Mouse (Mus musculus) limb, embryonic 10.5 days (tissue): Measurements from ENCODE around the gene Asic2. TPM values are rescaled to one million over a fixed set of nuclear protein-coding genes. Genes with fewer than 3 reads are reported as not detected.

Source experiments
- DNase-seq: peaks from one replicate; pipeline ENCODE4 v3.0.0-alpha.2; 2017; ENCODE audit warnings: low spot score
- H3K27ac ChIP-seq: fragments of 300-500 bp; sonication (generic); 2 replicates; pipeline ENCODE4 v1.5.1; 2016; ENCODE audit warnings: mild to moderate bottlenecking
- H3K27me3 ChIP-seq: fragments of 300-500 bp; sonication (generic); 2 replicates; pipeline ENCODE4 v1.6.1; 2016; ENCODE audit warnings: low read depth, mild to moderate bottlenecking; ENCODE audit not compliant: poor library complexity, severe bottlenecking
- H3K36me3 ChIP-seq: fragments of 300-500 bp; sonication (generic); 2 replicates; pipeline ENCODE4 v1.6.1; 2016; ENCODE audit warnings: mild to moderate bottlenecking, moderate library complexity
- H3K4me1 ChIP-seq: fragments of 300-500 bp; sonication (generic); 2 replicates; pipeline ENCODE4 v1.6.1; 2016
- H3K4me3 ChIP-seq: fragments of 300-500 bp; sonication (generic); 2 replicates; pipeline ENCODE4 v1.5.1; 2016; ENCODE audit warnings: mild to moderate bottlenecking, moderate library complexity
- H3K9me3 ChIP-seq: fragments of 300-500 bp; sonication (generic); replicated peaks from 2 replicates; pipeline ENCODE4 v1.6.1; 2016; ENCODE audit warnings: mild to moderate bottlenecking
- WGBS: fragments of 180-500 bp; shearing (Covaris S2); methylation state at CpG from one replicate; pipeline ENCODE4 v1.1.7; 2016; 5-methylcytosine and 5-hydroxymethylcytosine counted together
- polyA plus RNA-seq: library from polyadenylated mRNA; unstranded; fragments of >200 nt; fragmentation: Nextera tagmentation; extraction: Ambion mirVana; gene quantifications from 2 replicates; pipeline ENCODE4 v1.2.1, GENCODE M21; 2016

The Asic2 gene
- polyA plus RNA-seq, 1 experiment from 2014 or later: 1.1 TPM

DNA sequence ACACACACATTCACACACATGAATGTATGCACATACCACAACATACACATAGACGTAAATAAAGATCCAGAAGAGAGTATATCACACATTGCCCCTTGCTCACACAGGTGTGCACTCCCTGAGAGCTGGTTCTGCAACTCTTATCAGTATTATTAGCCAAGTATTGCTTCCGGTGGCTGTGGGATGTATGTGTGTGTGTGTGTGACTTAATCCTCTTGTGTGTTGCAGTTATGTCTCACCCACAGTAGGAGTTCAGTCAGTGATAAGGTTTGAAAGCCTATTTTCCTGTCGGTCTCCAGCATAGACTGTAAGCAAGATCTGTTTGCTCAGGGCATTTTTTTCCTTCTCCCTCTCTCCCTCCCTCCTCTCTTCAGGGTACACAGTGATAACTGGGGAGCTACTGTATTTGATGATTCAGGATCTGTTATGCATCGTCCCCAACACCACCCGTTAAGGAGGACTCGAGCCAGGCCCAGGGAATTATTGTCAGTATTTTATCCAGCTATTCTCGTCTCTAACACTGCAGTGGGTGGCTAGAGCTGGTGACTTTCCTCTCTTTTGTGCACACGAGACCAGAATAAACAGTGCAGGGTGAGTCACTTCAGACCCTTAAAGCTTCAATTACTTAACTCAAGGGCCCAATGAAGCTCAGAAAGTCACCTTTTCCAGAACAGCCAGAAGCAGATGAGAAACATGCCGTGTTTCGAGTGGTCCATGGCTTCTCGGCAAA is 888.0 kb downstream of the Asic2 start:
- 80% methylated on average over 11 of the region's 11 CpGs for WGBS

GRCm38 (mm10) chr11:81079237-81079636 is 889.0 kb downstream of the Asic2 start:
- Histone ChIP-seq H3K27ac (no peak overlapping the region), H3K9me3 (no peaks in the 10 kb centered on the region), H3K4me3 (no peak overlapping the region), H3K36me3 (no peaks in the 10 kb centered on the region), H3K4me1 (no peaks in the 10 kb centered on the region), H3K27me3 (no peaks in the 10 kb centered on the region)
- DNase-seq: no peak
- WGBS: 82% methylated on average over 3 of the region's 3 CpGs

More for the DNA sequence above, 888.0 kb downstream of the Asic2 start:
- H3K4me3 ChIP-seq: no peak overlapping the region
- DNase-seq: no peak
- no peaks in the 10 kb centered on the region for H3K9me3 ChIP-seq
- no peaks in the 10 kb centered on the region for H3K36me3 ChIP-seq
- H3K27me3 ChIP-seq: no peaks in the 10 kb centered on the region
- no peak overlapping the region for H3K27ac ChIP-seq
- no peaks in the 10 kb centered on the region for H3K4me1 ChIP-seq

- no peak for DNase-seq
- no peaks in the 10 kb centered on the region for H3K4me1 ChIP-seq
- WGBS: 97% methylated on average over 4 of the region's 4 CpGs
- H3K4me3 ChIP-seq: no peak overlapping the region
- H3K27ac ChIP-seq: no peak overlapping the region
- no peaks in the 10 kb centered on the region for H3K9me3 ChIP-seq
- no peaks in the 10 kb centered on the region for H3K27me3 ChIP-seq
- no peaks in the 10 kb centered on the region for H3K36me3 ChIP-seq
Measured at GRCm38 (mm10) chr11:81071836-81072235, 896.4 kb downstream of the Asic2 start.

GRCm38 (mm10) chr11:81065386-81065785 is 902.9 kb downstream of the Asic2 start:
- Histone ChIP-seq H3K9me3 (no peaks in the 10 kb centered on the region), H3K4me3 (no peak overlapping the region), H3K27me3 (no peaks in the 10 kb centered on the region), H3K36me3 (no peaks in the 10 kb centered on the region), H3K27ac (no peak overlapping the region), H3K4me1 (no peaks in the 10 kb centered on the region)
- 90% methylated on average over 11 of the region's 11 CpGs for WGBS
- DNase-seq: no peak

DNA sequence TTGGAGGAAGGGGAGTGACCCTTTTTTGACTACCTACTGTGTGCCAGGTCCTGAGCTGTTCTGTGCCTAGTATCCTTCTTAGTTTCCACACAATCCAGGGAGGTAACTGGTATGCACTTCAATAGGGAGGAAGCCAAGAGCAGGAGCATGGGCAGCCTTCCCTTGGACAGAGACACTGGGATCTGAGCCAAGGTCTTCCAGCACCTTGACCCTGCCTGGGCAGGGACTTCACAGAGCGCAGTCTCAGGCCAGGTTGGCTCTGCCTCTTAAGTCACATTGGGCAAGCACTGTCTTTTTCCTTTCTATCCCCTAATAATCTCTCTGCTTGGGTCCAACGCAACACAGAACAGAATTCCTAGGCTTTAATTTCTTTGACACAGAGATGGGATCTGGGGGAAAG is 904.3 kb downstream of the Asic2 start:
- H3K27me3 ChIP-seq: no peaks in the 10 kb centered on the region
- no peak overlapping the region for H3K4me3 ChIP-seq
- no peaks in the 10 kb centered on the region for H3K4me1 ChIP-seq
- H3K27ac ChIP-seq: no peak overlapping the region
- H3K9me3 ChIP-seq: no peaks in the 10 kb centered on the region
- 93% methylated on average over 2 of the region's 2 CpGs for WGBS
- no peak for DNase-seq
- no peaks in the 10 kb centered on the region for H3K36me3 ChIP-seq

GRCm38 (mm10) chr11:81060077-81060476 is 908.2 kb downstream of the Asic2 start:
- no peaks in the 10 kb centered on the region for H3K9me3 ChIP-seq
- peaks cover 7% of the 10 kb centered on the region; the same call in 1 of the 2 replicates for H3K4me1 ChIP-seq
- H3K4me3 ChIP-seq: no peak overlapping the region
- H3K36me3 ChIP-seq: no peaks in the 10 kb centered on the region
- no peaks in the 10 kb centered on the region for H3K27me3 ChIP-seq
- H3K27ac ChIP-seq: no peak overlapping the region
- DNase-seq: no peak
- WGBS: 83% methylated on average over 2 of the region's 2 CpGs

- no peaks in the 10 kb centered on the region for H3K27me3 ChIP-seq
- DNase-seq: no peak
- no peaks in the 10 kb centered on the region for H3K36me3 ChIP-seq
- no peaks in the 10 kb centered on the region for H3K9me3 ChIP-seq
- 90% methylated on average over 9 of the region's 9 CpGs for WGBS
- H3K27ac ChIP-seq: no peak overlapping the region
- H3K4me3 ChIP-seq: no peak overlapping the region
- H3K4me1 ChIP-seq: peaks cover 7% of the 10 kb centered on the region; the same call in 1 of the 2 replicates
Measured at GRCm38 (mm10) chr11:81059546-81059945, 908.7 kb downstream of the Asic2 start.

DNA sequence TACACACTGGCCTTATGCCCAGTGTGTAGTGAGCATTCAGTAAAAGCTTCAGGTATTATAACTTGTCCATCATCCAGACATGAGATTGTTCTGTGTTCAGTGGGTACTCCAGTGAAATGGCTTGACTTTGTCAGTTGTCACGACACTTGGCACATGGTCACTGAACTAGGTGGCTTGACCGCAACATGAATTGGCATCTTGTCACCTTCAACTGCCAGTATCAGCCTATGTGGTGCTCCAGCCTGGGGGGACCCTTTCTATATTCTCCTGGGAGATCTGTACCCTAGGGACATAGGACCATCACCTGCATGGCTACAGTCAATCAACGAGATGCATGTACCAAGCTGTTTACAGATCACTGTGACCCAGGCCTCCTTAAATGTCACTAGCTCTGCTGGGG is 910.8 kb downstream of the Asic2 start:
- 91% methylated on average over 3 of the region's 3 CpGs for WGBS
- Histone ChIP-seq H3K4me3 (no peak overlapping the region), H3K9me3 (no peaks in the 10 kb centered on the region), H3K36me3 (no peaks in the 10 kb centered on the region), H3K4me1 (peaks cover 7% of the 10 kb centered on the region; the same call in 1 of the 2 replicates), H3K27ac (no peak overlapping the region), H3K27me3 (no peaks in the 10 kb centered on the region)
- DNase-seq: no peak

GRCm38 (mm10) chr11:81056776-81057175 is 911.5 kb downstream of the Asic2 start:
- peaks cover 7% of the 10 kb centered on the region; the same call in 1 of the 2 replicates for H3K4me1 ChIP-seq
- H3K27me3 ChIP-seq: no peaks in the 10 kb centered on the region
- 92% methylated on average over 9 of the region's 9 CpGs for WGBS
- no peak overlapping the region for H3K4me3 ChIP-seq
- DNase-seq: no peak
- no peaks in the 10 kb centered on the region for H3K9me3 ChIP-seq
- H3K36me3 ChIP-seq: no peaks in the 10 kb centered on the region
- no peak overlapping the region for H3K27ac ChIP-seq

DNA sequence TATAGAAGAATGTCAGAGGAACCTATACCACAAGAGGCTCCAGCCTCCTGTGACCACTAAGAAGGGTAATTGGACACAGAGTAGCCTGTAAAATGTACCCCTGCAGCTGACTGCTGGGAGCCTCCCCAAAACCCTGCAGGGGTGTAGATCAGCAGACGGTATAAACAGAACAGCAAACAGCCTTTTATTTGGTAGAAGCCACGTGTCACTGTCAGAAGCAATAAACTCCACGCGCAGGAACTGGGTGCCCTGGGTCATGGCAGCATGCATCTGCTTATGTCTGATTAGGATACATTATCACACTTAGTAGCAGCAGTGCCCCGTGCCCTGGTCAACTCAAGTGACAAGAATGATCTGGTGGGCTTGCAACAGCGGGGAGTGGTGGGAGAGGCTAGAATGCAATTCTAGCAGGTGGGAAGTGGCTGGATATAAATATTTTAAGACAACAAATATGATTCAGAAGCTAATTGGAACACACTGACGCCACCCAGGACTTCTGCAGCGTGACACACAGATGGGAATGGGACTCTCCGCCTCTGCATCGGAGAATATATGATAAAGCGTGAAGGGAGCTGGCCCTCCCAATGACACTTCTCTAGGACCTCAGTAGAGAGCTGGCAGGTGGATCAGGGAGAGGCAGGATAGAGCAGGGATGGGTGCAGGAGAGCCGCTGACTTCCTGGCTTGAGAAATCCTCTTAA is 912.7 kb downstream of the Asic2 start:
- Histone ChIP-seq H3K36me3 (no peaks in the 10 kb centered on the region), H3K27ac (no peak overlapping the region), H3K9me3 (no peaks in the 10 kb centered on the region), H3K4me3 (no peak overlapping the region), H3K4me1 (peaks cover 7% of the 10 kb centered on the region; the same call in 1 of the 2 replicates), H3K27me3 (no peaks in the 10 kb centered on the region)
- no peak for DNase-seq
- 82% methylated on average over 12 of the region's 12 CpGs for WGBS

- no peak overlapping the region for H3K4me3 ChIP-seq
- DNase-seq: no peak
- H3K9me3 ChIP-seq: no peaks in the 10 kb centered on the region
- WGBS: 87% methylated on average over 8 of the region's 8 CpGs
- no peaks in the 10 kb centered on the region for H3K27me3 ChIP-seq
- peaks cover 7% of the 10 kb centered on the region; the same call in 1 of the 2 replicates for H3K4me1 ChIP-seq
- no peak overlapping the region for H3K27ac ChIP-seq
- no peaks in the 10 kb centered on the region for H3K36me3 ChIP-seq
Measured at GRCm38 (mm10) chr11:81053826-81054225, 914.4 kb downstream of the Asic2 start.

- H3K27me3 ChIP-seq: peaks cover 6% of the 10 kb centered on the region; the same call in 1 of the 2 replicates
- peaks cover 7% of the 10 kb centered on the region; the same call in 1 of the 2 replicates for H3K4me1 ChIP-seq
- no peak overlapping the region for H3K27ac ChIP-seq
- H3K9me3 ChIP-seq: no peaks in the 10 kb centered on the region
- no peaks in the 10 kb centered on the region for H3K36me3 ChIP-seq
- H3K4me3 ChIP-seq: no peak overlapping the region
- no peak for DNase-seq
- WGBS: 65% methylated on average over 3 of the region's 3 CpGs
Measured at GRCm38 (mm10) chr11:81041671-81042070, 926.6 kb downstream of the Asic2 start.

- Histone ChIP-seq H3K36me3 (no peaks in the 10 kb centered on the region), H3K9me3 (no peaks in the 10 kb centered on the region), H3K4me1 (peaks cover 7% of the 10 kb centered on the region; the same call in 1 of the 2 replicates), H3K4me3 (no peak overlapping the region), H3K27me3 (peaks cover 6% of the 10 kb centered on the region; the same call in 1 of the 2 replicates), H3K27ac (no peak overlapping the region)
- 65% methylated on average over 5 of the region's 5 CpGs for WGBS
- no peak for DNase-seq
Measured at GRCm38 (mm10) chr11:81039976-81040375, 928.3 kb downstream of the Asic2 start.
